Mouse (Mus musculus) erythroblast, adult 5-6 weeks (primary cell): Measurements from ENCODE around the gene Rapgef5. TPM values are rescaled to one million over a fixed set of nuclear protein-coding genes. Genes with fewer than 3 reads are reported as not detected.

Source experiments
- ATAC-seq: replicated peaks from 2 replicates; pipeline ENCODE4 v1.8.0; 2016; ENCODE audit warnings: moderate number of reproducible peaks, mild to moderate bottlenecking, moderate TSS enrichment, inconsistent platforms; ENCODE audit not compliant: poor library complexity, low FRiP score, severe bottlenecking
- total RNA-seq, 2 experiments: library from RNA; stranded (forward) in 1 of 2; stranded (reverse) in 1 of 2; fragments of 150-400 nt in 1 of 2; fragments of 200-764, 138-1000 nt in 1 of 2; gene quantifications; 2 replicates each; pipeline versions ENCODE4 v1.2.3 to v1.2.4; 2015 to 2017; ENCODE audit warnings: low replicate concordance in 2 of 2

Rapgef5 gene
- total RNA-seq, 2 experiments from 2014 or later: 0.19 to 0.94 TPM

DNA sequence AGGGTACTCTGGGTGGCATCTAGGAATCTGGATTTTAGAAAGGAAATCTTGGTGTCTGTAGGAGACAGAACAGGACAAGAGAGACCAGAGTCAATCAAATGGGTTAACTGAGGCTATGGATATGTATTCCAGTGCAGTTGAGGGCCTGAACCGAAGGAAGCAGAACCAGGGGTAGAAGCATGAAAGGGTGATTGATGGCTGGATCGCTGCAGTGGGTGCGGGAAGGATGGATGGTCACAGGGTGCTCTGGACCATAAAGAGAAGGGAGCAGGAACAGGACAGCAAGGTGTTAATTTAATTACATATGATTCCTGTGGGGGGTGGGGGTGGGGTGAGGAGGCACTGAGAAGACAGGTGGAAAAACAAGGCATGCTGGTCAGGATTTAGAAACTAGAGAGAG lies 76.3 kb downstream of the Rapgef5 start:
- no peak for ATAC-seq

GRCm38 (mm10) chr12:117595179-117595578 lies 78.9 kb downstream of the Rapgef5 start:
- ATAC-seq: no peak

GRCm38 (mm10) chr12:117598190-117598589 lies 81.9 kb downstream of the Rapgef5 start:
- ATAC-seq: no peak

GRCm38 (mm10) chr12:117605966-117606365 lies 89.7 kb downstream of the Rapgef5 start:
- no peak for ATAC-seq

DNA sequence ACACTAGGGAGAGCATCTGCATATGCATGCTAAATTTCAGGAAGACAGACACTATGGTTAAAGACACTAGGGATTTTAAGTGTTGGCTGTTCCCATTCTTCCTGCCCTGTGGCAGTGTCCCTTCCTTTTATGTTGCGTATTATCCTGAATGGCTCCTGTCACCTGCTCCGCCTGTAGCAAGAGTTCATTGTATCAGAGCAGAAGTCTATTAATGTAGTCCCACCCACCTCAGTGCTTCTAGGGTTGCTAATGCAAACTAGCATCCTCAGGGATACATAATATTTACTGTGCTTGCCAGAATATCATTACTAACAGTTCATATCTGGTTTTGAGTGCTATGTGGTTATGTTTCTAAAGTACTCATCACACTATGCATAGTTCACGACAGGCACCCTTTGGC lies 96.4 kb downstream of the Rapgef5 start:
- no peak for ATAC-seq

DNA sequence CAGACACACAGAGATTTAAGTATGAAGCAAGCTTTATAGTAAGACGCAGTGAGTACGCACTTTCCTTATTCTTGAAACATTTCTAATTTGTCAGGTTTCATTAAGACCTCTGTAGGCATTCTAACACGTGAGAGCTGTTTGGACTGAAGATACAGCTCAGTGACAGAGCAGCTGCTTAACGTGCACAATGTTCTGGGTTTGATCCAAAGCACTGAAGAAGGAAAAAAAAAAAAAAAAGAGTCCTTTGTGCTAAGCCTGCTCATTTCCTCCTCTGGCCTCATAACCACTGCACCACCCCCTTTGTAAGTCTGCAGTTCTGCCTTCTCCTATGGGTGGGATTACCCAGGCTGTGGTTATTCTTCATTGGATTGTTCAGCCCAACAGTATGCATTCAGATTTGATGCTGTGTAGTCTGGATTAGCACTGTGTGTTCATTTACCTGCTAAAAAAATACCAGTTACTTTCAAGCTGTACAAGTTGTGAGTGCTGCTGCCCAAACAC lies 103.3 kb downstream of the Rapgef5 start:
- ATAC-seq: no peak

DNA sequence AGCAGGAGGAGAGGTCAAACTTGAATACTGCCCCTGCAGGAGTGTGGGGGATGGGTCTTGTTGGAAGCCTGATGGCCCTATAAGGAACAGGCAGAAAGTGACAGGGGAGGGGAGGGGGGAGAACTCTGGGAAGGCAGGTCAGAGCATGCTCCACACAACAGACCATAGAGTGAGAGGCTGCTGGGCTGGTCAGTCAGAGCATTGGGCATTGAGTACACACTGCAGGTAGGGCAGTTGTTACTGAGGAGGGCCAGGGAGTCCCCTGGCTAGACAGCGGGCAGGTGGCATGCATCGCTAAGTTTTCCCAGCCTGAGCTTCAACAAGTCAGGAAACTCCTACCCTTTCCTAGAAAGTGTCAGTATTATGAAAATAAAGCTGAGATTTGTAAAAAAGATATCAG lies 106.7 kb downstream of the Rapgef5 start:
- ATAC-seq: no peak

GRCm38 (mm10) chr12:117627311-117627710 lies 111.0 kb downstream of the Rapgef5 start:
- no peak for ATAC-seq

GRCm38 (mm10) chr12:117628321-117629093 lies 112.2 kb downstream of the Rapgef5 start:
- ATAC-seq: no peak

DNA sequence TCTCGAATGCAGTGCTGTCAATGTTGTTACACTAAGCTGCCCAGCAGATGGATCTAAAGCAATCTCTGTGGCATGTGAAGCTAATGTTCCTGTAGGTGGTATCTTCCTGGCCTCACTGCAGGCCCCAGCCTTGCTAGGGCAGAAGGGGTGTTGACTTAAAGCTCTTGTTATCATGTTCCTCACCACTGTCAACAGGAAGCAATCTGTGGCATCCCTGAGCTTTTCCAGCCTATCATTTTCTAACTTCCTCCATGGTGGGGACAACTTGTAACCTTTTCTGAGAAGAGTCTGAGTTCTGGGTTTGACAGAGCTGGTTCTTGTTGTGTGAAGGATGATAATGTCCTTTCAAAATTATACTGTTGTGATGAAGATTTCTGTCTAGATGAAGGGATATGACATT lies 115.9 kb downstream of the Rapgef5 start:
- no peak for ATAC-seq

- no peak for ATAC-seq
These were observed 120.0 kb downstream of the Rapgef5 start for GRCm38 (mm10) chr12:117636139-117636772.

DNA sequence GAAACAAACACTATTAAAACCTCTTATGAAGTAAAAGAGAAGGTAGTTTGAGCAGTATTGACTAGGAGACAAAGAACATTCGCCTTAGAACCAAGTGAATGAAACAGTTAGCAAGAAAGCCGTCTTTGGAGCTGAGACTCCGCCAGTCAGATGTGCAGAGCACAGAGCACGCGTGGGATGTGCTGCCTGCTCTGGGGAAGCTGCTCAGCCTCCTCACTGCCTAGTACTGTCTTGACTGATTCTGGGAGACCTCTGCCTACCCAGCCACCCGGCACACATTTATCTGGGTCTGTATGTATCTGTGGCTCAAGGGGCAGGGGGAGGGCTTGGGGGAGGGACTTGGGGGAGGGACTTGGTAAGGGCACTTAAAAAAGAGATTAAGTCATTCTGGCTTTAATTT lies 120.7 kb downstream of the Rapgef5 start:
- ATAC-seq: no peak

DNA sequence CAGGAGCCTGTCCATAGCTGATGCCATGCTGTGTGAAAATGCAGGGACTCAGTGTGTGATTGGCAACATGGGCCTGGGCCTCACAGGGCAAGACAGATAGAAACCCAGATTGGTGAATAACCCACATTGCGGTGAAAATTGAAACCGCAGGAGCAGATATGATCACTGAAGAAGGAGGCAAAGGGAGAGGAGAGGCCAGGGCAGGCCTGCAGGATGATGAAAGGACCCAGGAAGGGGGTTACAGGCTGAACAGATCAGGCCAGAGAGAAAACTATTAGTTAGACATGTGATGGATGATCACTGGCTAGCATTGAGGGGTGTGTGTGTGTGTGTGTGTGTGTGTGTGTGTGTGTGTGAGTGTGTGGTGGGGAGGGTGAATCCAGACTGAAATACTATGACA lies 122.6 kb downstream of the Rapgef5 start:
- no peak for ATAC-seq

- ATAC-seq: no peak
These were observed 123.3 kb downstream of the Rapgef5 start for GRCm38 (mm10) chr12:117639356-117640121.

DNA sequence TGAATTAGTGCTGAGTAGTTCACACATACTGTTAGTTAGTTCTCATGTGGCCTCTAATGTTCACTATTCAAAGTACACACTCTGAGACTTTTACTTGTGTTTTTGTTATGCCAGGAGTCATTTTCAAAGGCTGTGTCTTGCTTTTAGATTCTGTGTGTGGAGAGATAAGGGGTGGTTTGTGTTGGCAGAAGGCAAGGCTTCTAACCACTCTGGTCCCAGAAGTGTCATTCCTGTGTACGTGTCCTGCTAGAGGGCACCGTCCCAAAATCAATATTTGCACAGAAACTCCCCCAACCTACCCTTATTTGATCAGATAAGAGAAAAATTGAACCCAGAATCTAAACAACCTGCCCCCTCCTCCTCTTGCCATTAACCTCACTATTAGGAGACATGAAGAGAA lies 126.2 kb downstream of the Rapgef5 start:
- no peak for ATAC-seq

- ATAC-seq: no peak
These were observed 129.5 kb downstream of the Rapgef5 start for GRCm38 (mm10) chr12:117645771-117646170.

- no peak for ATAC-seq
These were observed 137.7 kb downstream of the Rapgef5 start for GRCm38 (mm10) chr12:117653920-117654472.

DNA sequence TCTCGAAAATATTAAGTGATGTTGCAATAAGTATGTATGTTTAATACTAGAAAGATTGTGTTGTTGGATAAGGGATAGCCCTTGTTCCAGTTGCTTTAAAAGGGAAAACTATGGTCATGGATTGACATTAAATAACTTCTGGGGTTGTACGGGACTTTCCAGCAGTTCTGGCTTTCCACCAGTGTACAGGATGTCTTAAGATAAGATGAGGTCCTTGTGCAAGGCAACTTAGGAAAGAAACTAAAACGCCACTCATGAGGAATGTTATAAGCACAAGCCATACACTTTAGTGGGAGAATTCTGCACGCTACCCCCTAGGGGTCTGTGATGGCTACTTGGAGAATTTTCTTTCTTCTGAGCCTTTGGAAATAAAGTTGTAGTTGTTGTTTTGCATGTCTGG lies 140.7 kb downstream of the Rapgef5 start:
- ATAC-seq: no peak

- ATAC-seq: no peak
These were observed 141.5 kb downstream of the Rapgef5 start for GRCm38 (mm10) chr12:117657766-117658165.

DNA sequence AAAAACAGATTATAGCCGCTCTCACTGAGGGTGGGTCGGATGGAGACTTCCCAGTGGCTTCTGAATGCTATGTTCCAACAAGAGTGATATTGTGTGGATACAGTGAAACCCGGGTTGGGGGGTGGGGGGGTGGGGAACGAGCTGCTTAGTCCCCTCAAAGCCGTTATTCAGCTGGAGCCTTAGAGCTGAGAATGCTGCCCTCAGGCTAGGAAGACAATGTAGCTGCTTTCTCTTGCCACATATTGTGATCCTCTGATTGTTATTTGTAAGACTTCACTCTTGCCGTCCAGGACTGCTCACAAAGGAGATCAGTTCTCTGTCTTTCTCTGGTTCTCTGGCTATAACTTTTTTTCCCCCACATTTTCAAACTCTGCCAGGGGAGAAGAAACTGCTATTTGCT lies 142.5 kb downstream of the Rapgef5 start:
- ATAC-seq: no peak
